Mouse (Mus musculus): ENCODE measurements at regions not wholly inside any gene's neighbourhood (a gene's known extent, or its start where the extent isn't known, plus 50 kb on each side); places are given as distances from the start of the nearest gene placed in this dataset.
"Not testable (repeated sequence)": the region's sequence is repeated elsewhere in the genome, so short reads cannot be mapped to it uniquely, and the experiment has no call there.

DNA sequence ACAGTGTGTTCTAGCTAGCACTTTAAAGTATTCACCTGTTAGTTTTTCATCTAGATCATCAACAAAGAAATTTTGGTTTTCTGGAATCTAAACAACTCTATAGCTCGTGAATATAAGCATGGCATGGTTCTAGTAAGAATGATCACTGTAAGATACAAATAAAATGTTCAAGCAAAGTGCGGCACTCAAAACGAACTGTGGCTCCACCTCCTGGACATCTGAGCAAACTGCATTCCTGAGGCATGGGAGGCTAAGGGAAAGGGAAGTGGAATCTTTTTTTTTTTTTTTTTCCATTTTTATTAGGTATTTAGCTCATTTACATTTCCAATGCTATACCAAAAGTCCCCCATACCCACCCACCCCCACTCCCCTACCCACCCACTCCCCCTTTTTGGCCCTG lies 276.9 kb upstream of the Tacstd2 start:
- TF ChIP-seq CTCF (IDR thresholded peaks at IDR 0.05; ENCODE audit: low read depth) = peak; percentile 74
- not testable (repeated sequence) for TF ChIP-seq EP300 (optimal IDR thresholded peaks at IDR 0.05)

Data from stomach, postnatal 0 days (tissue).